Mouse (Mus musculus) heart, embryonic 11.5 days (tissue): ENCODE results near the gene Ifitm6. TPM values are rescaled to one million over a fixed set of nuclear protein-coding genes. Genes with fewer than 3 reads are reported as not detected.
"Not testable (repeated sequence)": the region's sequence is repeated elsewhere in the genome, so short reads cannot be mapped to it uniquely, and the experiment has no call there.

Experiments used
- ATAC-seq: fragments of 200-750 bp; cut with Nextera tagmentation; replicated peaks from 2 replicates; pipeline ENCODE4 v1.8.0; 2017; ENCODE audit warnings: moderate library complexity; ENCODE audit not compliant: insufficient number of reproducible peaks, low FRiP score, low TSS enrichment
- H3K27ac ChIP-seq: fragments of 300-500 bp; sonication (generic); 2 replicates; pipeline ENCODE4 v1.5.1; 2014; ENCODE audit warnings: mild to moderate bottlenecking, low read depth, low read length
- H3K27me3 ChIP-seq: fragments of 300-500 bp; sonication (generic); 2 replicates; pipeline ENCODE4 v1.6.1; 2014; ENCODE audit warnings: mild to moderate bottlenecking, low read length, mixed read lengths; ENCODE audit not compliant: control insufficient read depth, insufficient read depth
- H3K36me3 ChIP-seq: fragments of 300-500 bp; sonication (generic); 2 replicates; pipeline ENCODE4 v1.6.1; 2014; ENCODE audit warnings: mild to moderate bottlenecking, low read length, moderate library complexity, mixed read lengths; ENCODE audit not compliant: control insufficient read depth, insufficient read depth
- H3K4me1 ChIP-seq: fragments of 300-500 bp; sonication (generic); 2 replicates; pipeline ENCODE4 v1.6.1; 2014; ENCODE audit warnings: low read length; ENCODE audit not compliant: control insufficient read depth, insufficient read depth
- H3K4me2 ChIP-seq: fragments of 300-500 bp; sonication (generic); 2 replicates; pipeline ENCODE4 v1.6.1; 2014; ENCODE audit warnings: mild to moderate bottlenecking, moderate library complexity
- H3K4me3 ChIP-seq: fragments of 300-500 bp; sonication (generic); 2 replicates; pipeline ENCODE4 v1.5.1; 2014; ENCODE audit warnings: low read depth, low read length
- H3K9ac ChIP-seq: fragments of 300-500 bp; sonication (generic); 2 replicates; pipeline ENCODE4 v1.6.1; 2014; ENCODE audit warnings: mild to moderate bottlenecking, low read depth, low read length, moderate library complexity
- H3K9me3 ChIP-seq: fragments of 300-500 bp; sonication (generic); replicated peaks from 2 replicates; pipeline ENCODE4 v1.6.1; 2016; ENCODE audit warnings: low read length; ENCODE audit not compliant: control insufficient read depth
- WGBS: fragments of 180-500 bp; shearing (Covaris S2); extraction: QIAGEN DNeasy Blood & Tissue Kit; methylation state at CpG from one replicate; pipeline ENCODE4 v1.1.7; 2014; ENCODE audit not compliant: insufficient replicate concordance; 5-methylcytosine and 5-hydroxymethylcytosine counted together
- polyA plus RNA-seq: library from polyadenylated mRNA; unstranded; fragments of >200 nt; fragmentation: Nextera tagmentation; extraction: Ambion mirVana; gene quantifications from 2 replicates; pipeline ENCODE4 v1.2.1, GENCODE M21; 2014

Gene Ifitm6
- polyA plus RNA-seq: 0.26 TPM in 1 of 2 replicates, not detected in the other

GRCm38 (mm10) chr7:141017824-141018223 is at the start of gene Ifitm6:
Gene Ifitm6 (minus strand): TSS chr7:141017924.
- not testable (repeated sequence) for H3K4me1 ChIP-seq, H3K27me3 ChIP-seq, H3K9me3 ChIP-seq, H3K36me3 ChIP-seq, H3K27ac ChIP-seq, ATAC-seq, H3K4me2 ChIP-seq, H3K9ac ChIP-seq, H3K4me3 ChIP-seq
- 70% methylated on average over 1 of the region's 1 CpGs for WGBS

- Histone ChIP-seq H3K36me3 (no peaks in the 10 kb centered on the region), H3K9me3 (no peaks in the 10 kb centered on the region), H3K4me3 (no peak overlapping the region), H3K4me2 (no peak overlapping the region), H3K27ac (no peak overlapping the region), H3K4me1 (0 out of 2 replicates have a peak, but pooled peaks cover 4% of the 10 kb centered on the region), H3K9ac (no peak overlapping the region), H3K27me3 (peaks cover 73% of the 10 kb centered on the region)
- WGBS: 81% methylated on average over 7 of the region's 7 CpGs
- ATAC-seq: no peak
Observed at GRCm38 (mm10) chr7:141064576-141064975, 46.9 kb upstream of the Ifitm6 start.

DNA sequence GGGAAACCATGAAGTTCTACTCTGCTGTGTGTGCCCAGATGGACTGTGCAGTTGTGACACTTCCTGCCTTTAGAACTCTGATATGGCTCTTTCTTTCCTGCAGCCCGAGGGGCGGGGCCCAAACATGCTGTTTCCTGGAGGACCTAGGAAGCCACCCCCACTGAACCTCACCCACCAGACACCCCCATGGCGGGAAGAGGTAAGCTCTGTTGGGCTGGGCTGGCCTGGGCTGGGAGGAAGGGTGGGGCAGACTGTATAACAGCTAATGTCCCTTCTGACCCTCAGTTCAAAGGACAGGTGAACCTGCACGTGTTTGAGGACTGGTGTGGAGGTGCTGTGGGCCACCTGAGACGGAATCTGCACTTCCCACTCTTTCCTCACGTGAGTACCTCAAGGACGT is 46.5 kb upstream of the Ifitm6 start:
- Histone ChIP-seq H3K4me1 (0 out of 2 replicates have a peak, but pooled peaks cover 4% of the 10 kb centered on the region), H3K4me2 (no peak overlapping the region), H3K27ac (no peak overlapping the region), H3K9ac (no peak overlapping the region), H3K9me3 (no peaks in the 10 kb centered on the region), H3K27me3 (peaks cover 75% of the 10 kb centered on the region), H3K4me3 (no peak overlapping the region), H3K36me3 (no peaks in the 10 kb centered on the region)
- 70% methylated on average over 7 of the region's 7 CpGs for WGBS
- ATAC-seq: no peak

- Histone ChIP-seq H3K4me3 (no peak overlapping the region), H3K9me3 (no peaks in the 10 kb centered on the region), H3K27ac (no peak overlapping the region), H3K36me3 (no peaks in the 10 kb centered on the region), H3K27me3 (peaks cover 75% of the 10 kb centered on the region), H3K4me1 (0 out of 2 replicates have a peak, but pooled peaks cover 4% of the 10 kb centered on the region), H3K9ac (no peak overlapping the region), H3K4me2 (no peak overlapping the region)
- WGBS: 66% methylated on average over 3 of the region's 3 CpGs
- ATAC-seq: no peak
Observed at GRCm38 (mm10) chr7:141063353-141063752, 45.6 kb upstream of the Ifitm6 start.

DNA sequence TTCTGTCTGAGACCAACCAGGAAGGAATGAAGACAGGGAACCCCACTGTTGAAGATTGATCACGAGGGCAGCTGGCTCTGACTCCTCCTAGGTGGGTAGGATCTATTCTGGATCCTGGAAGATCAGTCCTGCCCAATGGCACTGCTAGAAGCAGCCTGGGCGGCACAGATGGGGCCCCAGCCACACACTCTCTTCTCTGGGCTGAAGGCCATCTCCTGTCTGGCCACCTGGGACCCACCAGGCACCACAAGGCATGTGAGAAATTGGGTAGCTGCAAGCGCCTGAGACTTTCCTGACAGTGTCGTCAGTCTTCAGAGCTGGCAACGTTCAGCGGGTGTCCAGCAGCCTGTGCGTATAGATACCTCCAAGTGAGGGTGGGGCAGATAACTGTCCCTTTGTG is 44.8 kb upstream of the Ifitm6 start:
- no peak overlapping the region for H3K9ac ChIP-seq
- H3K27ac ChIP-seq: no peak overlapping the region
- no peak overlapping the region for H3K4me2 ChIP-seq
- WGBS: 72% methylated on average over 7 of the region's 7 CpGs
- no peaks in the 10 kb centered on the region for H3K36me3 ChIP-seq
- 0 out of 2 replicates have a peak, but pooled peaks cover 4% of the 10 kb centered on the region for H3K4me1 ChIP-seq
- no peak for ATAC-seq
- H3K4me3 ChIP-seq: no peak overlapping the region
- peaks cover 72% of the 10 kb centered on the region for H3K27me3 ChIP-seq
- H3K9me3 ChIP-seq: no peaks in the 10 kb centered on the region

- Histone ChIP-seq H3K36me3 (no peaks in the 10 kb centered on the region), H3K4me1 (0 out of 2 replicates have a peak, but pooled peaks cover 4% of the 10 kb centered on the region), H3K27ac (no peak overlapping the region), H3K4me2 (peak overlapping the region; percentile 92), H3K9ac (peak overlapping the region; percentile 66), H3K9me3 (no peaks in the 10 kb centered on the region), H3K27me3 (peaks cover 62% of the 10 kb centered on the region), H3K4me3 (peak overlapping the region; percentile 63)
- peak; percentile 3; the same call in 1 of the 2 replicates for ATAC-seq
- WGBS: under 1% methylated on average over 23 of the region's 37 CpGs
Observed at GRCm38 (mm10) chr7:141061269-141061692, 43.6 kb upstream of the Ifitm6 start.

DNA sequence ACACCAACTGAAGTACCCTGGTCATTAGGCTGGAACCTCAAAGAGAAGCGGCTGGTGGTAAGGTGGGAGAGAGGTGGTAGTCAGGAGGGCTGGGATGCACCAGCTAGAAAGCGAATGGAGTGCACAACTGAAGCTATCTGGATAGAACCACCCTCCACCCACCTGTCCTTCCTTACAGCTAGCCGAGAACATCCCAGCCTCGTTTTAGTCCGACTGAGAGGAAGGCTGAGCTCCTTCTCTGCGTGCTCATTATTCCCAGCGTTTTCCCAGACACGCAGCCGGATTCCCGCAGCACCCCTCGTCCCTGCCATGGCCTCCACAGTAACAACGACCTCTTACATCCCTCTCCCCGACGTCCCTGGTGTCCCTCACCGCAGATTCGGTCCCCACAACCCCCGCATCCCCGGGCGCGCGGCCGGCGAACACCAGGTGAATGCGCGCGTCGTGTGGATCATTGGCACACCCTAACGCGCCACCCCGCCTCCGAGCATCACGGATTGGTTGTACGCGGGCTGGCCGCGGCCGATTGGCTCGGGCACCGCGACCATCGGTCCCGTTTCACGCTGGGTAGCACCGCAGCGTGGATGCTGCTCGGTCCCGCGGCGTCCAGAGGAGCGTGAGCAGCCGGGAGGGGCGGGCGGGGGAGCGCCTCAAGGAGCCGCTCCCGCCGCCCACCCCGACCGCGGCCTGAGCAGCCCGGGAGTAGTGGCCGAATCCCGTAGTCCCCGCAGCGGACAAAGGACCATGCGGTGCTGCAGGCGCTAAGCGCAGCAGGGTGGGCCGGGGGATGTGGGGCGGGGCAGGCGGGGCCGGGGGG is 42.9 kb upstream of the Ifitm6 start, which contains the start of gene B4galnt4:
TSS of gene B4galnt4 (plus strand) at position 679 of the 817 bp plus-strand sequence.
- Histone ChIP-seq H3K27ac (no peak within 1 kb of the TSS), H3K27me3 (peaks cover 57% of the 10 kb centered on the region)

GRCm38 (mm10) chr7:141059929-141060328 is 42.2 kb upstream of the Ifitm6 start:
- 81% methylated on average over 2 of the region's 2 CpGs for WGBS
- peak overlapping the region; percentile 92 for H3K4me2 ChIP-seq
- no peaks in the 10 kb centered on the region for H3K9me3 ChIP-seq
- peak overlapping the region; percentile 63 for H3K4me3 ChIP-seq
- H3K36me3 ChIP-seq: no peaks in the 10 kb centered on the region
- no peak overlapping the region for H3K9ac ChIP-seq
- H3K4me1 ChIP-seq: 0 out of 2 replicates have a peak, but pooled peaks cover 4% of the 10 kb centered on the region
- no peak overlapping the region for H3K27ac ChIP-seq
- no peak for ATAC-seq
- H3K27me3 ChIP-seq: peaks cover 55% of the 10 kb centered on the region

More for the DNA sequence above, 42.9 kb upstream of the Ifitm6 start, which contains the start of gene B4galnt4:
- no peaks in the 10 kb centered on the region for H3K9me3 ChIP-seq
- under 1% methylated on average over 68 of the region's 72 CpGs for WGBS
- H3K9ac ChIP-seq: peak within 1 kb of the TSS; percentile 66
- H3K4me3 ChIP-seq: peak within 1 kb of the TSS; percentile 63
- H3K4me2 ChIP-seq: peak within 1 kb of the TSS; percentile 92
- ATAC-seq: peak; percentile 77
- no peaks in the 10 kb centered on the region for H3K36me3 ChIP-seq
- H3K4me1 ChIP-seq: 0 out of 2 replicates have a peak, but pooled peaks cover 4% of the 10 kb centered on the region
